Mouse (Mus musculus) T-helper 17 cell (primary cell): ENCODE results near the gene Pemt.

Experiments used
- in situ Hi-C, 2 experiments: fragments of 300-600 bp; cut with MboI, MseI; formaldehyde crosslinking; loops; 1 replicate in 1 of 2; 2 replicates in 1 of 2; pipeline ENCODE4 v1.15.1; 2025; ENCODE audit warnings: high pct_unique_total_duplicates in 2 of 2

Gene Pemt

GRCm38 (mm10) chr11:60005866-60006265 lies 40.4 kb downstream of the Pemt start:
- in situ Hi-C loops = no loop called here

- in situ Hi-C loops = loop anchor here in 1 of 2 experiments (5.0 kb wide), 1 partner anchor 107 kb away; no protein-coding TSS in a partner anchor
Measured at GRCm38 (mm10) chr11:60004716-60005115, 41.6 kb downstream of the Pemt start.

- in situ Hi-C loops = loop anchor here in 1 of 2 experiments (5.0 kb wide), 1 partner anchor 107 kb away; no protein-coding TSS in a partner anchor
Measured at GRCm38 (mm10) chr11:60003811-60004210, 42.5 kb downstream of the Pemt start.

DNA sequence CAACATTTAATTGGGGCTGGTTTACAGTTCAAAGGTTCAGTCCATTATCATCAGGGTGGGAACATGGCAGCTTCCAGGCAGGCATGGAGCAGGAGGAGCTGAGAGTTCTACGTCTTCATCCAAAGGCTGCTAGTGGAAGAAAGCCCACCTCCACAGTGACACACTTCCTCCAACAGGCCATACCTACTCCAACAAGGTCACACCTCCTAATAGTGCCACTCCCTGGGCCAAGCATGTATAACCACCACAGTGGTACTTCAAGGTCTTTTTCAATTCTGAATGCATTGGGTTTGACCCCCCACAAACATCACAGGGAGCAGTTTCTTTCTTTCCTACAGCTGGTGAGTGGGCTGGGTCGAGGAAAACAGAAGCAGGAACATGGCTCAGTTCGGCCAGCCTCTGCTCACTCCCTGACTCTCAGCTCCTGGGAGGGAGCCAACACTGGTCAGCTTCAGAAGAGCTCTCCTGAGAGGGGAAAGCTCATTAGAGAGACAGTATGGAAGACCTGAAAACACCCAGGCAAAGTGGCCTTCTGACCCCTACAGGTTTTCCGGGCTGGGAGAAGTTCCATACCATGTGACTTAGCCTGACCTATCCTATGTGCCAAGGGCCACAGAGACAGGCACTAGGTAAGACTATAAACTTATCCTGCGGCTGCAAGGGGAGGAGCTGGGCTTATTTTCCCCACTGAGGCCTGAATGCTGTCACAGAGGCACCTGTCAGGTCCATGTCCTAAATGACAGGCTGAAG lies 44.9 kb downstream of the Pemt start:
- in situ Hi-C loops = loop anchor here in 1 of 2 experiments (5.0 kb wide), 1 partner anchor 104 kb away; no protein-coding TSS in a partner anchor

- in situ Hi-C loops = loop anchor here in 1 of 2 experiments (10.0 kb wide), 1 partner anchor 660 kb away; no protein-coding TSS in a partner anchor
Measured at GRCm38 (mm10) chr11:59994318-59994717, 52.0 kb downstream of the Pemt start.

- in situ Hi-C loops = loop anchor here in 1 of 2 experiments (10.0 kb wide), 1 partner anchor 657 kb away; no protein-coding TSS in a partner anchor
Measured at GRCm38 (mm10) chr11:59991365-59991764, 54.9 kb downstream of the Pemt start.

GRCm38 (mm10) chr11:59989406-59989805 lies 56.9 kb downstream of the Pemt start:
- in situ Hi-C loops = no loop called here

DNA sequence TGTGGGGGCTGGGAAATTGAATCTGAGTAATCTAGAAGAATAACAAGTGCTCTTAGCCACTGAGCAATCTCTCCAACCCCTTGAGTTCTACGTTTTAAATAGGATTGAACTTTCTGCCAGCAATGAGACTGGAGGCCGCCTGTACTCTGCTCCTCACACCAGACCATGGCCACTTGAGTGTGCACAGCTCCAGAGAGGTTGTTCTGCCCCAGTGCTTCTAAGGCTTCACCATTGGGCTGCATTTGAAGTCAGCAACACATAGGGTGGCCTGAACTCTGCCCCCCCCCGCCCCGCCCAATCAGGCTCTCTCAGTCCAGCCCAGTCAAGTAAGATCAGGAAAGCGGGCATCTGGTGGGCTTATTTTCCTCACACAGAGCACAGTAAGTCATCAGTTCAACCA lies 68.5 kb downstream of the Pemt start:
- in situ Hi-C loops = loop anchor here in 1 of 2 experiments (5.0 kb wide), 1 partner anchor 89 kb away; no protein-coding TSS in a partner anchor

DNA sequence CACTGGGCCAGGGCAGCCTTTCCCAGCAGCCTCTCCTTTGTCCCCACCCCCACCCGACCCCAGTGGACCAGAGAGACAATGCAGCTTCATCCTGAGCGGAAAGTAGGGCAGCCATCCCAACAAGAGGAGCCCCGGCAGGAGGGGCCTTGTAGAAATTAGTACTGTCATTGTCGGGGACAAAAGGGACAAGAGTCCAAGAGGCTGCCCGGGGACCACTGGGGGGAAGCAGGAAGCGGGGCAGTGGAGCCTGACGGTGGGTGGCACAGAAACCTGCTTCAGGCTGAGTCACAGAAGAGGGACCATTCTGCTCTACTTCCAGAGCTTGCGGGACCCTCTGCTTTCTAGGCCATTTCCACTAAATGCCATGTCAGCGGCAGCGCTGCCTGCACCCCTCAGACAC lies 71.0 kb downstream of the Pemt start:
- in situ Hi-C loops = loop anchor here in 1 of 2 experiments (5.0 kb wide), 1 partner anchor 92 kb away; no protein-coding TSS in a partner anchor

DNA sequence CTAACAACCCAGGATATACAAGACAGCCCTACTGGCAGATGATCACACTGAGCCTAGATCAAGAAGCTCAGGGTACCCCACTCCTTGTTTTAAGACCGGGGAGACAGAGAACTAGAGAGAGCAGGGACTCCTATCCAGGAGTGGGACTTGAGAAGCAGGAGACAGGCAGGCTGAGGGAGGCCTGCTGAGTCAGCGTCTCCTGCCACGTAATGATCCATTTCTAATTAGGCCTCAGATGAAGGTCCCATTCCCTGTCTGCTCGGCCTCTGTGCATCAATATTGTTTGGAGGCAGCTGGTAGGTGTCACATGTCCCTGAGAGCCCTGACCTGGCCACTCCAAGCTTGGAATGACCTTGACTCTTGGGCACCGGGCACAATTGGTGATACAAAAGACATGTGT lies 72.9 kb downstream of the Pemt start:
- in situ Hi-C loops = loop anchor here in 1 of 2 experiments (5.0 kb wide), 2 partner anchors 54 to 99 kb away; no protein-coding TSS in a partner anchor

- in situ Hi-C loops = loop anchor here in 1 of 2 experiments (5.0 kb wide), 2 partner anchors 56 to 101 kb away; no protein-coding TSS in a partner anchor
Measured at GRCm38 (mm10) chr11:59971691-59972090, 74.6 kb downstream of the Pemt start.

GRCm38 (mm10) chr11:59970780-59971179 lies 75.5 kb downstream of the Pemt start:
- in situ Hi-C loops = loop anchor here in 1 of 2 experiments (5.0 kb wide), 2 partner anchors 57 to 102 kb away; no protein-coding TSS in a partner anchor

GRCm38 (mm10) chr11:59967765-59968164 lies 78.5 kb downstream of the Pemt start:
- in situ Hi-C loops = no loop called here

- in situ Hi-C loops = no loop called here
Measured at GRCm38 (mm10) chr11:59966102-59966483, 80.2 kb downstream of the Pemt start.

DNA sequence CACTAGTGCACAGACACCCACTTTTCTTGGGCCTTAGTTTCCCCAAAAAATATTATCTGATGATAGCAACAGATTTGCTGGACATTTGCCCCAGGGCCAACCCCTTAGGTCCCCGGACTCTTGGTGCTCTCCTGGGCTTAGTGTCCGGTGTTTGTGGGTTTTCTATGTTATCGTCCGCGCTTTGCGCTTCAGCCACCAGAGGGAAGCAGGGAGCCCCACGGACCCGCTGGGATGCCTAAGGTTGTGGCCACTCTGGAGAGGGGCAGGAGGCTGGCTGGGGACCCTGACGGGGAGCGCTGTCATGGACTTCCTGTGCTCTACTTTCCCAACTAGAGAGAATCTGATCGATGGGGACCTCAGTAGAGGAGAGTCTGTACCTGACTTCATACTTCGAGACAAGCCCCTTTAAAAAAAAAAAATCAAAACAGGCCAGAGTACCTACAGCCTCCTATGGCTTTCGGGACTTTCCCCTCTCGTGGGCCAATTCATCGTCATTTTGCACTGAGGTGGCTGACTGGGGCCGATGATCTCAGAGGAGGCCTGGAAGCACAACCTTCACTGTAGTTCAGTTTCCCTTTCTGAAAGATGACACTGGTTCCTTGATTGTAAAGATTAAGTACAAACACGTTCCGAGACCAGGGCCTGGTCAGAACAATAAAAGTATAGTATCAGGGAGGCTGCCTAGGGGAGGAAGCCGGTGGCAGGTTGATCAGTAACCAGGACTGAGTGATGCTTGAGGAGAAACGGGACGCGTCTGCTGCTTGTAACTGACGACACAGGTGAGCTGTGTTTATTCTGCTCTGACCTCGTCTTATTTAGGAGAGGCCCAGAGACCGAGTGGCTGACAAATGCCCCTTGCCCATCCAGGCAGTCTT lies 80.8 kb downstream of the Pemt start:
- in situ Hi-C loops = no loop called here

- in situ Hi-C loops = no loop called here
Measured at GRCm38 (mm10) chr11:59964818-59965217, 81.5 kb downstream of the Pemt start, which contains the start of gene Rasd1. Gene Rasd1 (minus strand): TSS chr11:59964944.

GRCm38 (mm10) chr11:59964163-59964758 lies 82.0 kb downstream of the Pemt start:
- in situ Hi-C loops = no loop called here

- in situ Hi-C loops = no loop called here
Measured at GRCm38 (mm10) chr11:59963364-59964162, 82.7 kb downstream of the Pemt start.

- in situ Hi-C loops = no loop called here
Measured at GRCm38 (mm10) chr11:59962590-59962989, 83.7 kb downstream of the Pemt start.

GRCm38 (mm10) chr11:59961338-59961875 lies 84.9 kb downstream of the Pemt start:
- in situ Hi-C loops = no loop called here
